Mouse (Mus musculus) CH12.LX (cell line): ENCODE results near the gene Amdhd1.

Experiments used
- CHD2 ChIP-seq: IDR thresholded peaks from 2 replicates; pipeline ENCODE4 v1.6.1; 2011; ENCODE audit warnings: low read length, improper control_type of control experiment
- CTCF ChIP-seq, 2 experiments: IDR thresholded peaks in 1 of 2; conservative IDR thresholded peaks in 1 of 2; 2 replicates each; pipeline ENCODE4 v1.5.1; 2011 to 2012; ENCODE audit warnings: low read depth in 2 of 2, low read length in 2 of 2, improper control_type of control experiment in 1 of 2, inconsistent platforms in 1 of 2, mild to moderate bottlenecking in 1 of 2, moderate library complexity in 1 of 2
- MAX ChIP-seq: IDR thresholded peaks from 2 replicates; pipeline ENCODE4 v1.6.1; 2011; ENCODE audit warnings: low read length, improper control_type of control experiment
- RAD21 ChIP-seq: IDR thresholded peaks from 2 replicates; pipeline ENCODE4 v1.6.1; 2011; ENCODE audit warnings: low read depth, mild to moderate bottlenecking, low read length, improper control_type of control experiment, moderate library complexity
- UBTF ChIP-seq: IDR thresholded peaks from 2 replicates; pipeline ENCODE4 v1.6.1; 2012; ENCODE audit warnings: low read depth, mild to moderate bottlenecking, inconsistent platforms, low read length, improper control_type of control experiment, moderate library complexity

- TF ChIP-seq CHD2 (no peak), CTCF (conservative IDR thresholded peaks at IDR 0.05 in 1 of 2, IDR thresholded peaks at IDR 0.05 in 1 of 2; ENCODE audit: low read depth in 2 of 2, low read length in 2 of 2) (no peak), RAD21 (no peak), UBTF (no peak; the same call in 1 of the 2 replicates), MAX (no peak)
Observed at GRCm38 (mm10) chr10:93588796-93589195, 49.0 kb upstream of the Amdhd1 start.
